Mouse (Mus musculus): ENCODE measurements at regions not wholly inside any gene's neighbourhood (a gene's known extent, or its start where the extent isn't known, plus 50 kb on each side); places are given as distances from the start of the nearest gene placed in this dataset.

DNA sequence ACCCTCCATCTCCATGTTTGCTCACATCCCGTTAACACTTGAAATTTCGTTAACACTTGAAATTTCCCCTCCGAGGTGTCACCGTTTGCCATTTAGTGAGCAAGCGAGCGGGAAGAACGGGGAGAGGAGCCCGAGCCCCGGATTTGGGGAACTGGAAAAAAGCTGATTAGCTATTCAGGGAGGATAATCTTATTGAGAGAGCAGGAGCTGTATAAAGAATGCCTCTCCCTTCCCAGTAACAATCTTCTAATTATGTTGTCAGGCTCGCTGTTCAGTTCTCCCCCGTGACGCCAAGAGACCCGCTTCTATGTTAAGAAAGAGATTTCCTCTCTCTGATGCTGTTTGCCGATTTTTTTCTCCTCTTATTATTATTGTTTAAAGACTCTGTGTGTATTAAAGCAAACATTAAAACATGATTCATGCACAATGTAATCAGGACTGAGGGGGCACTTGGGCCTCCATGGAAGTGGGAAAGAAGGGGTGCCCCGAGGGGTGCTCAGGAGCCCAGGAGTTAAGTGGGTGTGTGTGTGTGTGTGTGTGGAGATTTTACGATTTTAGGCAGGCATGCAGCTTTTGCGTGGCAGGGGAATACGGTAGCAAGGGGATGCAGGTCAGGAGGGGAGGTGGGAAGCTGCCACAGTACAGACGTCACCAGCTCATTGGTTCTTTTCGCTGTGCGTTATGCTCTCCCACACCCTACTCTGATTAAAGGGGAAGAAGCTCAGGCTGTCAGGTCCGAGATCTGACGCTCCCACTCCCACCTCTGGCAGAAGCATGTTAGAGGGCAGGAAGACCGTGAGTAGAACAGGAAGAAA, 64.2 kb upstream of the A230072I06Rik start:
- no peak for DNase-seq (ENCODE audit: extremely low read depth, insufficient read length, low spot score)

DNA sequence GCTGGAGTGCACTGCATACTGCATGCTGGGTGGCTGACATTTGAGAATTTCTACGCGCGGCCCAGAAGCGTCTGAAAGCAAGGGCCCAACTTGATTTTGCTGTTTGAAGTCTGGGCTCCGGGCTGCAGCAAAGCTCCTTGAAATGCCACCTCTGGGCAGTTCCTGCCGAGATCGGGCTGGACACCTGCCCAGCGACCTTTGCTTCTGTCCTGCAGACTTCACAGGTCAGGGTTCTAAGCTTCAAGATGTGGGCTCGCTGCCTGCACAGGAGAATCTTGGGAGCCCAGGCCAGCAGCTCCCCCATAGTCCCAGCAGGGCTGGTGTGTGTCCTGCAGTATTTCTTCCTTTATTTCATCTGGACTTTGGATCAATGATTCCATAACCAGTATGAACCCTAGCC, 57.1 kb upstream of the A230072I06Rik start:
- DNase-seq (ENCODE audit: extremely low read depth, insufficient read length, low spot score) = no peak

DNA sequence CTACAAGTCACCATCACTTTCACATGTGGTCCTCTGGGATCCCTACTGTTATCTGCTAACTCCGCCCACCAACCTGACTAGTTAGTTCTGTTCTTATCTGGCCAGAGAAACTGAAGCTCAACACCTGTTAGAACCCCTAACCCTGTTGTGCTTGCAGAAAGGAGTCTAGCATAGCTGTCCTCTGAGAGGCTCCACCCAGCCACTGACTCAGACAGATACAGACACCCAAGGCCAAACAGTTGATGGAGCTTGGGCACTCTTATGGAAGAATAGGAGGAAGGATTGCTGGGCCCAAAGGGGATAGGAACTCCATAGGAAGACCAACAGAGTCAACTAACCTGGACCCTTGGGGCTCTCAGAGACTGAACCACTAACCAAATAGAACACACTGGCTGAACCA, 55.2 kb upstream of the A230072I06Rik start:
- no peak for DNase-seq (ENCODE audit: extremely low read depth, insufficient read length, low spot score)

All from 3134 (cell line).